Mouse (Mus musculus) erythroblast, embryonic 14.5 days (primary cell): ENCODE data around the gene Zfp385b.

Source experiments
- GATA1 ChIP-seq: IDR thresholded peaks from 2 replicates; pipeline ENCODE4 v1.6.1; 2012; ENCODE audit warnings: low read length, inconsistent platforms, mixed read lengths
- TAL1 ChIP-seq: IDR thresholded peaks from 3 replicates; pipeline ENCODE4 v1.6.1; 2012; ENCODE audit warnings: low read length, inconsistent platforms, mixed read lengths

DNA sequence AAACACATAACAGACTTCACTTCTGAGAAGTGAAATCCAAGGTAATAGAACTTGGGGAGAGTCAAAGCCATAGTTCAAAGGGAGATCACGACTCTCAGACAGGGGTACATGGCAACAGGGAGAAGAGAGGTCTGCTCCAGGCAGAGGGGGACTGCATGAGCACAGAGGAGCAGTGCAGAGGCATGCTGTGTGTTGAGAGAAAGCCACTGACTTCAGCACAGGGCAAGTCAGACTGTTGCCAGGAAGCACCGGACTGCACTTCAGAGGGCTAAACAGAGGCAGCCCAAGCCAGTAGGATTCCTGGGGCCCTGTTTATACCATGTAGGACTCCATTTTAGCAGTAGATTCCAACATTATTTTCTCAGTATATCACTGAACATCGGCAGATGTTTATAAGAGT lies 6.4 kb downstream of the Zfp385b start:
- TF ChIP-seq GATA1: no peak
- no peak for TF ChIP-seq TAL1
